9 mouse cellular contexts compared by ENCODE assay signal in genomic region chr11:53486822-53487594, GRCm38 (mm10). TPM values are rescaled to one million over a fixed set of nuclear protein-coding genes. Genes with fewer than 3 reads are reported as not detected.
DNase-seq lines count a peak whose midpoint lies in the region; ATAC-seq and TF ChIP-seq lines count a peak whose summit lies in the region.
"Had no signal": no experiment of that assay in that cellular context is flagged by ENCODE, and none has a peak within 500 bp of the region (broad histone marks: within the 10 kb centered on the region; RNA-seq: fewer than 3 reads in every experiment).

No protein-coding gene starts in this region.

- peak; percentile 46; the same call in 1 of the 2 replicates for ATAC-seq in erythroblast, adult 5-6 weeks (replicated peaks; ENCODE audit: low FRiP score, poor library complexity, severe bottlenecking)

- peaks cover 0 to 5% of the 10 kb centered on the region in 2 experiments; a peak in 1 of 4 replicates for H3K4me1 ChIP-seq in ES-E14 (ENCODE audit: control insufficient read depth in 2 of 2, insufficient read depth in 2 of 2, low read length in 2 of 2, poor library complexity in 1 of 2)

- no peak overlapping the region for H3K9ac ChIP-seq in ES-E14 (ENCODE audit: insufficient read depth, low read depth, low read length, poor library complexity, severe bottlenecking)

- H3K9me3 ChIP-seq in ES-E14 (ENCODE audit: control insufficient read depth, insufficient read depth, low read depth, low read length), result no peaks in the 10 kb centered on the region

- peak; percentile 45 for DNase-seq in adrenal gland, adult 2 months
- no peak for DNase-seq in adrenal gland, adult 8-10 months
- no peak for DNase-seq in ES-E14 (ENCODE audit: low read depth, low spot score)
- peak; percentile 47 for DNase-seq in kidney, adult 9 months
- peak; percentile 50 for DNase-seq in lung, postnatal 10 days
- DNase-seq in gastrocnemius, postnatal 36 days, result no peak
- DNase-seq in gastrocnemius, postnatal 14 days, result no peak

- no peaks in the 10 kb centered on the region for H3K36me3 ChIP-seq in ES-E14 (ENCODE audit: control insufficient read depth, insufficient read depth, low read length, poor library complexity, severe bottlenecking)

- intact Hi-C loops in gastrocnemius, postnatal 36 days (cut with DNase I), result no loop called here
- intact Hi-C loops in gastrocnemius, postnatal 14 days (cut with DNase I; ENCODE audit: low total_unique reads), result no loop called here

- in situ Hi-C loops in ES-E14 (cut with MboI; ENCODE audit: low sequenced_read_pairs in 2 of 2, unreplicated experiment in 2 of 2), result no loop called here

- H3K4me3 ChIP-seq in ES-E14 (ENCODE audit: insufficient read depth in 1 of 2, low read depth in 1 of 2, low read length in 2 of 2, poor library complexity in 1 of 2, severe bottlenecking in 1 of 2), result peak overlapping the region; percentile 4 to 36; a peak in 2 of 4 replicates

- no peak overlapping the region for H3K27ac ChIP-seq in ES-E14 (ENCODE audit: insufficient read depth, low read depth, low read length, poor library complexity, severe bottlenecking)

TF ChIP-seq in ES-E14, 5 proteins besides CTCF, POLR2A, EP300 and RAD21:
- TF ChIP-seq ZNF384 (IDR thresholded peaks at IDR 0.05; ENCODE audit: low read depth, low read length), result no peak
- TF ChIP-seq MAFK (IDR thresholded peaks at IDR 0.05; ENCODE audit: insufficient read depth, low read depth, low read length), result no peak
- no peak for TF ChIP-seq ZC3H11A (IDR thresholded peaks at IDR 0.05; ENCODE audit: borderline replicate concordance, low read depth, low read length)
- no peak for TF ChIP-seq HCFC1 (IDR thresholded peaks at IDR 0.05; ENCODE audit: borderline replicate concordance, insufficient read depth, low read length)
- TF ChIP-seq CHD2 (IDR thresholded peaks at IDR 0.05; ENCODE audit: low read depth, low read length), result no peak

RNA-seq across cellular contexts. Expression of gene Sowaha, which starts 6.9 kb away (rescaled TPM):
- under 1 TPM; 0.29 to 0.45 TPM for total RNA-seq in adrenal gland, adult 2 months (2021)
- 0.47 and 0.72 TPM in 2 replicates for polyA plus RNA-seq in adrenal gland, adult 2 months (2012; rRNA removed)
- total RNA-seq in adrenal gland, adult 8-10 months (2022), result 1 to 10 TPM in 1 of 4 experiments, under 1 TPM in 3; 0.32 to 1.0 (median 0.71) TPM
- total RNA-seq in ES-E14 (2012; rRNA removed), result 0.11 and 0.13 TPM in 2 replicates
- total RNA-seq in erythroblast, adult 5-6 weeks (2015; ENCODE audit: low replicate concordance), result 178 and 210 TPM in 2 replicates
- total RNA-seq in erythroblast, adult 5-6 weeks (2017; ENCODE audit: low replicate concordance), result 298 and 357 TPM in 2 replicates
- total RNA-seq in gastrocnemius, postnatal 36 days (2021), result under 1 TPM; 0.08 to 0.12 TPM
- under 1 TPM; 0.11 to 0.12 TPM for total RNA-seq in gastrocnemius, postnatal 14 days (2021)

RNA-seq across cellular contexts. Expression of gene Gm9945, which starts 7.0 kb away (rescaled TPM):
- not detected for total RNA-seq in adrenal gland, adult 2 months (2021)
- not detected in 2 replicates for polyA plus RNA-seq in adrenal gland, adult 2 months (2012; rRNA removed)
- not detected for total RNA-seq in adrenal gland, adult 8-10 months (2022)
- total RNA-seq in ES-E14 (2012; rRNA removed), result not detected in 2 replicates
- 2.3 and 2.5 TPM in 2 replicates for total RNA-seq in erythroblast, adult 5-6 weeks (2015; ENCODE audit: low replicate concordance)
- 5.2 and 6.7 TPM in 2 replicates for total RNA-seq in erythroblast, adult 5-6 weeks (2017; ENCODE audit: low replicate concordance)
- not detected for total RNA-seq in gastrocnemius, postnatal 36 days (2021)
- not detected for total RNA-seq in gastrocnemius, postnatal 14 days (2021)
- polyA plus RNA-seq: gonadal fat pad, adult 2 months had no signal

RNA-seq across cellular contexts. Expression of gene Gm9837, which starts 16.7 kb away (rescaled TPM):
- total RNA-seq in adrenal gland, adult 2 months (2021), result not detected
- not detected in 2 replicates for polyA plus RNA-seq in adrenal gland, adult 2 months (2012; rRNA removed)
- not detected for total RNA-seq in adrenal gland, adult 8-10 months (2022)
- total RNA-seq in ES-E14 (2012; rRNA removed), result not detected in 2 replicates
- not detected in 2 replicates for total RNA-seq in erythroblast, adult 5-6 weeks (2015; ENCODE audit: low replicate concordance)
- not detected in 2 replicates for total RNA-seq in erythroblast, adult 5-6 weeks (2017; ENCODE audit: low replicate concordance)
- not detected for total RNA-seq in gastrocnemius, postnatal 36 days (2021)
- not detected for total RNA-seq in gastrocnemius, postnatal 14 days (2021)
- polyA plus RNA-seq: gonadal fat pad, adult 2 months had no signal

RNA-seq across cellular contexts. Expression of gene Shroom1, which starts 30.0 kb away (rescaled TPM):
- total RNA-seq in adrenal gland, adult 2 months (2021), result 1 to 10 TPM; 3.5 to 3.8 TPM
- 5.0 and 5.3 TPM in 2 replicates for polyA plus RNA-seq in adrenal gland, adult 2 months (2012; rRNA removed)
- total RNA-seq in adrenal gland, adult 8-10 months (2022), result 1 to 10 TPM; 2.6 to 10.0 (median 7.4) TPM
- total RNA-seq in ES-E14 (2012; rRNA removed), result 0.74 and 1.7 TPM in 2 replicates
- total RNA-seq in erythroblast, adult 5-6 weeks (2015; ENCODE audit: low replicate concordance), result not detected in 2 replicates
- not detected in 2 replicates for total RNA-seq in erythroblast, adult 5-6 weeks (2017; ENCODE audit: low replicate concordance)
- under 1 TPM; 0.38 to 0.59 TPM for total RNA-seq in gastrocnemius, postnatal 36 days (2021)
- total RNA-seq in gastrocnemius, postnatal 14 days (2021), result under 1 TPM; 0.31 to 0.38 TPM

RNA-seq across cellular contexts. Expression of gene Gm10447, which starts 30.1 kb away (rescaled TPM):
- total RNA-seq in adrenal gland, adult 2 months (2021), result not detected
- polyA plus RNA-seq in adrenal gland, adult 2 months (2012; rRNA removed), result 0.08 TPM in 1 of 2 replicates, not detected in the other
- under 1 TPM in 3 of 4 experiments, not detected in 1; 0.21 to 0.59 (median 0.48) TPM for total RNA-seq in adrenal gland, adult 8-10 months (2022)
- not detected in 2 replicates for total RNA-seq in ES-E14 (2012; rRNA removed)
- not detected in 2 replicates for total RNA-seq in erythroblast, adult 5-6 weeks (2015; ENCODE audit: low replicate concordance)
- total RNA-seq in erythroblast, adult 5-6 weeks (2017; ENCODE audit: low replicate concordance), result not detected in 2 replicates
- not detected for total RNA-seq in gastrocnemius, postnatal 36 days (2021)
- not detected for total RNA-seq in gastrocnemius, postnatal 14 days (2021)

Comparison
In these comparisons a context has a peak if more than half of its experiments do, and no peak if none do; other contexts are left out.
1. DNase-seq: peak in adrenal gland, adult 2 months (single experiment), kidney, adult 9 months (single experiment) and lung, postnatal 10 days (single experiment); none in adrenal gland, adult 8-10 months (single experiment), ES-E14 (single experiment), gastrocnemius, postnatal 36 days (0 of 2) and gastrocnemius, postnatal 14 days (single experiment).
2. RNA of gene Sowaha, which starts 6.9 kb away (total RNA-seq): 178 to 357 TPM in erythroblast, adult 5-6 weeks; 0.32 to 1.0 TPM in adrenal gland, adult 8-10 months, 0.29 to 0.45 TPM in adrenal gland, adult 2 months, 0.11 to 0.13 TPM in ES-E14, 0.08 to 0.12 TPM in gastrocnemius, postnatal 36 days and 0.11 to 0.12 TPM in gastrocnemius, postnatal 14 days; every median in the first group is over 10 times any median in the second.